Mouse (Mus musculus) heart, embryonic 10.5 days (tissue): Measurements from ENCODE around the gene Cyp2c65. TPM values are rescaled to one million over a fixed set of nuclear protein-coding genes. Genes with fewer than 3 reads are reported as not detected.
"Not testable (repeated sequence)": the region's sequence is repeated elsewhere in the genome, so short reads cannot be mapped to it uniquely, and the experiment has no call there.

Source experiments
- DNase-seq: peaks from one replicate; pipeline ENCODE4 v3.0.0-alpha.2; 2017; ENCODE audit warnings: low spot score
- H3K27ac ChIP-seq: fragments of 300-500 bp; sonication (generic); 2 replicates; pipeline ENCODE4 v1.5.1; 2016; ENCODE audit warnings: mild to moderate bottlenecking
- H3K27me3 ChIP-seq: fragments of 300-500 bp; sonication (generic); 2 replicates; pipeline ENCODE4 v1.6.1; 2016; ENCODE audit warnings: mild to moderate bottlenecking; ENCODE audit not compliant: poor library complexity, insufficient read depth, severe bottlenecking
- H3K36me3 ChIP-seq: fragments of 300-500 bp; sonication (generic); 2 replicates; pipeline ENCODE4 v1.6.1; 2016; ENCODE audit warnings: mild to moderate bottlenecking, moderate library complexity
- H3K4me1 ChIP-seq: fragments of 300-500 bp; sonication (generic); 2 replicates; pipeline ENCODE4 v1.6.1; 2016; ENCODE audit warnings: mild to moderate bottlenecking
- H3K4me3 ChIP-seq: fragments of 300-500 bp; sonication (generic); 2 replicates; pipeline ENCODE4 v1.5.1; 2016; ENCODE audit warnings: mild to moderate bottlenecking, moderate library complexity
- H3K9me3 ChIP-seq: fragments of 300-500 bp; sonication (generic); 2 replicates; pipeline ENCODE4 v1.6.1; 2016; ENCODE audit warnings: mild to moderate bottlenecking, moderate library complexity
- WGBS: fragments of 180-500 bp; shearing (Covaris S2); methylation state at CpG from one replicate; pipeline ENCODE4 v1.1.7; 2016; 5-methylcytosine and 5-hydroxymethylcytosine counted together
- polyA plus RNA-seq: library from polyadenylated mRNA; unstranded; fragments of >200 nt; fragmentation: Nextera tagmentation; extraction: Ambion mirVana; gene quantifications from 2 replicates; pipeline ENCODE4 v1.2.1, GENCODE M21; 2016

Cyp2c65 gene
- not detected in 2 replicates for polyA plus RNA-seq

GRCm38 (mm10) chr19:39060719-39061118, at the start of gene Cyp2c65:
Gene Cyp2c65, plus strand, starts transcription at chr19:39061015.
- DNase-seq: no peak
- Histone ChIP-seq H3K4me1 (no peaks in the 10 kb centered on the region), H3K27ac (no peak within 1 kb of the TSS), H3K27me3 (no peaks in the 10 kb centered on the region), H3K4me3 (no peak within 1 kb of the TSS), H3K36me3 (no peaks in the 10 kb centered on the region), H3K9me3 (no peaks in the 10 kb centered on the region)
- WGBS: 62% methylated on average over 2 of the region's 2 CpGs

DNA sequence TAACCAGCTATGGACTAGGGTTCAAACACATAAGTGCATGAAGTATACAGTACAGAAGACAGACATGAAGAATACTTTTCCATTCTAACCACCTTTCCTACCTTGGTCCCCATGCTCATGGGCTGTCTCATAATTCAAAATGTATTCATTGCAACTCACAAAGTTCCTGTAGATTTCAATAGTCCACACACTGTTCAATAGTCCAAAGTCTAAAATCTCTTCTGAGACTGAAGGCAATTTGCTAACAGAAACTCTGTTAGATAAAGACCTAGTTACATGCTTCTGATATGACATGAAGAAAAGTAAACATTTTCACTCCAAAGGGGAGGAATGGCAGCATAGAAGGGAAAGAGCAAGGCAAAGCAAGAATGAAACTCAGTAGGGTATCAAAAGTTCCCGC, 2.9 kb upstream of the Cyp2c65 start:
- no peak for DNase-seq
- WGBS: 90% methylated on average over 1 of the region's 1 CpGs
- Histone ChIP-seq H3K4me1 (no peaks in the 10 kb centered on the region), H3K27me3 (no peaks in the 10 kb centered on the region), H3K9me3 (no peaks in the 10 kb centered on the region), H3K4me3 (no peak overlapping the region), H3K27ac (no peak overlapping the region), H3K36me3 (no peaks in the 10 kb centered on the region)

DNA sequence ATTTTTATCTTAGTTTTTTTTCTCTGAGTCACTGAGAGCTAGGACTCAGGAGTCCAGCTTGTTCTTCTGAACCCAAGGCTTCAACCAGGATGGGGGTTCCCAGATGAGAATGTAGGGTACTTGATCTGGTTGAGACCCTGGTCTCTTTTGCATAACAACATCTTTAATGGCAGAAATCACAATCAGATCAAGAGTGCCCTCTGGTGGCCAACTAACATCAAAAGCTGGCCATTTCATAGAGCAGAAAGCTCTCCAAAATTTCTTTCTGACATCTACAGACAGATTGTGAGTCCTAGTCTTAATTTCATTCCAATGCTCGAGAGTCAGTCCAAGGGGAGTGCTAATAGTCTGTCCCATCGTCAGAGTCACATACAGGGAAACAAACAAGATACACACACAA, 38.0 kb downstream of the Cyp2c65 start:
- WGBS: 71% methylated on average over 2 of the region's 2 CpGs
- not testable (repeated sequence) for H3K4me1 ChIP-seq, DNase-seq, H3K27me3 ChIP-seq, H3K4me3 ChIP-seq, H3K9me3 ChIP-seq, H3K27ac ChIP-seq, H3K36me3 ChIP-seq

- Histone ChIP-seq H3K27ac (no peak within 1 kb of the TSS), H3K9me3 (no peaks in the 10 kb centered on the region), H3K4me1 (no peaks in the 10 kb centered on the region), H3K36me3 (no peaks in the 10 kb centered on the region), H3K4me3 (no peak within 1 kb of the TSS), H3K27me3 (no peaks in the 10 kb centered on the region)
- 85% methylated on average over 1 of the region's 1 CpGs for WGBS
- DNase-seq: no peak
Measured at GRCm38 (mm10) chr19:39113644-39114043, 52.8 kb downstream of the Cyp2c65 start, which contains the start of gene Cyp2c66. Gene Cyp2c66, plus strand, starts transcription at chr19:39113898.

Other genes with a start within 250 kb of the Cyp2c65 start
- 6.8 and 7.8 TPM in 2 replicates for gene Noc3l, start 241.8 kb upstream of the Cyp2c65 start, polyA plus RNA-seq
- 1.6 and 2.1 TPM in 2 replicates for gene Tbc1d12, start 224.4 kb upstream of the Cyp2c65 start, polyA plus RNA-seq
- gene Hells, start 130.1 kb upstream of the Cyp2c65 start, polyA plus RNA-seq: 40.2 and 60.3 TPM in 2 replicates
- gene Cyp2c55, start 54.0 kb upstream of the Cyp2c65 start, polyA plus RNA-seq: 0.07 and 0.09 TPM in 2 replicates
- gene Cyp2c66, start 52.9 kb downstream of the Cyp2c65 start, polyA plus RNA-seq: not detected in 2 replicates
- gene Cyp2c29, start 208.4 kb downstream of the Cyp2c65 start, polyA plus RNA-seq: not detected in 2 replicates